Mouse (Mus musculus): Measurements from ENCODE around the gene A330070K13Rik. TPM values are rescaled to one million over a fixed set of nuclear protein-coding genes. Genes with fewer than 3 reads are reported as not detected.

A330070K13Rik gene
- total RNA-seq, 2 experiments from 2014 or later: not detected

DNA sequence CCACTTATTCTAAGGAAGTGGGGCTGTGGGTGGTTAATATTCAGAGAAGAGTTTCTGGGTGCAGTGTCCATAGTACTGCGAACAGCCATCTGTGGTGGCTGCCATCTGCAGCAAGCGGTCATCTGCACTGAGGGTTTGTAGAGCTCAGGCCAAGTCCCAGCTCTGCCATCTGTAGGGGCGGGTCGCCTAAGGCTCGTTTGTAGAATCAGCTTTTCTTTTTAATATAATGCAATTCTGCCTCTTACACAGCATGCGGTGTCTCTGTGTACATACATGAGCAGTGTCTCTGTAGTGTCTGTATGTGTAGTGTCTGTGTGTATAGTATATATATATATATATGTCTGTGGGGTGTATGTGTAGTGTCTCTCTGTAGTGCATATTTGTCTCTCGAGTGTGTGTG lies 50.9 kb downstream of the A330070K13Rik start:
- no peak for ATAC-seq (replicated peaks; ENCODE audit: low FRiP score, low TSS enrichment, poor library complexity, severe bottlenecking)

DNA sequence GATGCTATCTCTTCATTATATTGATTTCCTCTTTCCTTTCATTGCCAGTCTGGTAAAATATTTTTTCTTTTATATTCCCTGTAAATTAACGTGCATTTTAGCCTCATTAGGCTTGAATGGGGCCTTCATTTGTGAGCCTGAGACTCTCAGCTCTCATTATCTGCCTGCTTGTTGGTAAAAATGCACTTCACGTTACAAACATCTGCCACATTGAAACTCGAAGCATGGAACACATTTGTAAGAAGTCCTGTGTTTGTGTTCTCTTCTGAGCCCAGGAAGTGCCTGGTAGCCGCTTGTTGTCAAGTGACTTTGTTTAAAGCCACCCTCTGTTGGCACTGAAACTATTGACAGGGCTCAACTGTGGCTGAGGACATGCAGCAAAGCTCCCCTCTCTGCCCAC lies 53.2 kb downstream of the A330070K13Rik start:
- no peak for ATAC-seq (replicated peaks; ENCODE audit: low FRiP score, low TSS enrichment, poor library complexity, severe bottlenecking)

DNA sequence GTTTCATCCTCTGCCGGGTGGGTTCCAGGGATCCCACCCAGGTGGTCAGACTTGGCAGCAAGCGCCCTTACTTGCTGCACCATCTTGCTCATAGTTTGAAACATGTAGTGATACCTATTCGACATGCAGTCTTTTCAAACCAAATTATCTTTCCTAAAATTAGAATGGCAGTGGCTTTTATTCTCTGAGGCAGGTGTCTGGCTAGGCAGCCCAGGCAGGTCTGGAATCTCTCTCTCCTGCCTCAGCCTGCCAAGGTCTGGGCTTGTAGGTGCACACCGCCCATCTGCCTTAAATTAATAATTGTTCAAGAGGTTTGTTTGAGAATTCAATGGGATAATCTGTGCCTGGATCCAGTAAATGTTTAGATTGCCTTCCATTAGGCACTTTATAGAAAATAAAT lies 53.6 kb downstream of the A330070K13Rik start:
- ATAC-seq (replicated peaks; ENCODE audit: low FRiP score, low TSS enrichment, poor library complexity, severe bottlenecking): no peak

DNA sequence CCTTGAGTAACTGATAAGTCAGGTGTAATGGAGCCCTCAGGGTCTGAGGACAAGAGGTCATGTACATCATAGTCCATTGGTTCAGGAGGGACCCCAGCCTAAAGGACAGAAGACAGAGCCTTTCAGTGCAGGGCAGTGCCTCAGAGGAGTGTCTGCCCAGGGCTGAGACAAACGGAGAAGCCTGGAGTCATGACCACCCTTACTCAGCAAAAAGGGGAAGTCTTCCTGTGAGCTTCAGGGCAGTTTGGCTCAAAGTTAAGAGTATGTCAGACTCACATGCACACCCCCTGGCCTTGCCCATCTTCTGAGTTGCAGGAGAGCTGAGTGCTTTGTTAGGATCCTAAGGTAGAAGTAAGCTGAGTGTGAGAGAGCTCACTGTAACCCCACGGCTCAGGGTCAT lies 54.5 kb downstream of the A330070K13Rik start:
- ATAC-seq (replicated peaks; ENCODE audit: low FRiP score, low TSS enrichment, poor library complexity, severe bottlenecking): no peak

Other genes with a start within 250 kb of the A330070K13Rik start
- 5.0 and 12.8 TPM in 2 replicates for gene Kctd7, start 239.8 kb downstream of the A330070K13Rik start, total RNA-seq (2014; fragmentation: Nextera tagmentation)
- gene Kctd7, start 239.8 kb downstream of the A330070K13Rik start, total RNA-seq (2017): 6.6 and 8.2 TPM in 2 replicates
- 45.4 and 46.7 TPM in 2 replicates for gene Rabgef1, start 212.8 kb downstream of the A330070K13Rik start, total RNA-seq (2014; fragmentation: Nextera tagmentation)
- gene Rabgef1, start 212.8 kb downstream of the A330070K13Rik start, total RNA-seq (2017): 56.0 and 60.5 TPM in 2 replicates
- gene Tmem248, start 167.6 kb downstream of the A330070K13Rik start, total RNA-seq (2014; fragmentation: Nextera tagmentation): 42.5 and 48.7 TPM in 2 replicates
- gene Tmem248, start 167.6 kb downstream of the A330070K13Rik start, total RNA-seq (2017): 35.8 and 42.8 TPM in 2 replicates
- gene Sbds, start 129.1 kb downstream of the A330070K13Rik start, total RNA-seq (2014; fragmentation: Nextera tagmentation): 65.5 and 66.6 TPM in 2 replicates
- 75.7 and 125 TPM in 2 replicates for gene Sbds, start 129.1 kb downstream of the A330070K13Rik start, total RNA-seq (2017)
- gene Tyw1, start 129.0 kb downstream of the A330070K13Rik start, total RNA-seq (2014; fragmentation: Nextera tagmentation): 23.2 and 28.4 TPM in 2 replicates
- gene Tyw1, start 129.0 kb downstream of the A330070K13Rik start, total RNA-seq (2017): 49.8 and 50.9 TPM in 2 replicates
- not detected in 2 replicates for gene Caln1, start 15.2 kb downstream of the A330070K13Rik start, total RNA-seq (2014; fragmentation: Nextera tagmentation)
- not detected in 2 replicates for gene Caln1, start 15.2 kb downstream of the A330070K13Rik start, total RNA-seq (2017)